Mouse (Mus musculus): ENCODE measurements at regions not wholly inside any gene's neighbourhood (a gene's known extent, or its start where the extent isn't known, plus 50 kb on each side); places are given as distances from the start of the nearest gene placed in this dataset.

DNA sequence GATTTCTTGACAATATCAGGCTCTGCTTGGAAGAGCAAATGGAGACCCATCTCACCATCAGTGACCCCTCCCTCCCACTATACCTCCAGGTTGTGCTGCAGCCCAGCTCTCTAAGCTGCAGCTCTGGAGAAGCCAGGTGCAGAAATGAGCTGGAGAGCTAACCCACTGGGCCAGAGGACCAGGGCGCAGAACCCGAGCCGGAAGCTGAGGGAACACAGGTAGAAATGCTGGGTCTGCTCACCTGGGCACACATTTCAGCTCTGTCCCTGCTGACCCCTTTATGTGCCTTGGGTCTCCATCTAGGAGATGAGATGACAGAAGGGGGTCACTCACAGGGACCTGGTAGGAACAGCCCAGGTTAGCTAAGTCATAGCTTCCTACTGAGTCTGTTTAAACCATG lies 92.0 kb downstream of the Cops8 start:
- Histone ChIP-seq H3K9me3 (no peaks in the 10 kb centered on the region), H3K4me3 (no peak overlapping the region), H3K36me3 (no peaks in the 10 kb centered on the region), H3K9ac (no peak overlapping the region), H3K4me2 (no peak overlapping the region), H3K27ac (no peak overlapping the region), H3K27me3 (no peaks in the 10 kb centered on the region), H3K4me1 (peaks cover 9% of the 10 kb centered on the region)
- ATAC-seq (ENCODE audit: insufficient number of reproducible peaks, low FRiP score, low TSS enrichment, low read depth) = no peak
- WGBS = 91% methylated on average over 3 of the region's 3 CpGs

DNA sequence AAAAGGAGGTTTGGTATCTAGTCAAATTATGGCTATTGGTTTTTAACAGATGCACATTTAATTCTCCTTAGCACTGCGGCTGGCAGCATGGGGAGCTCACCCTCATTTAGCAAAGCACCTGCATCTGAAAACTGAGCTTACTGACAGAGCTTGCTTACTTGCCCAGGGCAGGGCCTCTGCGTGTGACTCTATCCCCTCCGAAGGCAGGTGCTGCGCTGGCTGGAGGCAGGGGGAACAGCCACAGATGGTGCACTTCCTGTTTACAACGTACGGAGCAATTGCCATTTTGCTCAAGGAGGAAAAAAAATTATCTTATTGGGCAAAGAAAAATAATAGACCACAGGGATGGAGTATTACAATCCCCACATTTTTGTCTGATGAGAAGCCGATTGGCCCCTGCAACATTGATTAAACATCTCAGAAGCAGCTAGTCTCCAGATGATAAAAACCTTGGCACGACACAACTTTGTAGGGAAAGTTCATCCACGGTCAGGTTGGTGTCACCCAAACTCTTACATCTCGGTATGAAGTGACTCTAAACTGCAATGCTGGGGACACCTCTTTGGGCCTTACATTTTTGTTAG lies 92.5 kb downstream of the Cops8 start:
- no peak for ATAC-seq (ENCODE audit: insufficient number of reproducible peaks, low FRiP score, low TSS enrichment, low read depth)
- Histone ChIP-seq H3K4me3 (no peak overlapping the region), H3K36me3 (no peaks in the 10 kb centered on the region), H3K27ac (no peak overlapping the region), H3K9me3 (no peaks in the 10 kb centered on the region), H3K9ac (no peak overlapping the region), H3K4me1 (peaks cover 9% of the 10 kb centered on the region), H3K27me3 (no peaks in the 10 kb centered on the region), H3K4me2 (no peak overlapping the region)
- WGBS = 32% methylated on average over 10 of the region's 10 CpGs

DNA sequence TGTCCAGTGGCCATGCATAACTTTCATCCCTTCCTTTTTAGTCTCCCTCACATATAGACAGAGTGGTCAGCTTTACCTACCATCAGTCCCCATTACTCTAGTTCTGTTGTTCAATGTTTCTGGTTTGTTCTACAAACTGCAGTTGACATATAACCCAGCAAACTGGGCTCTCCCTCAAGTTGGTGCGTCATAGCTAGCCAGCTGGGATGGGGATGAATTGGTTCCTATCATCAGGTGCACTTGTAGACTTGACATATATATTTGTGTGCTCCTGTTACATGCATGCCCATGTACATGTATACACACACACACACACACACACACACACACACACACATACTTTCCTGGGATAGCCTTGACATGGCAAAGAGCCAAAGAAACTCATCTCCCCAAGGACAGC lies 93.2 kb downstream of the Cops8 start:
- no peak for ATAC-seq (ENCODE audit: insufficient number of reproducible peaks, low FRiP score, low TSS enrichment, low read depth)
- Histone ChIP-seq H3K9ac (no peak overlapping the region), H3K27me3 (no peaks in the 10 kb centered on the region), H3K9me3 (no peaks in the 10 kb centered on the region), H3K27ac (no peak overlapping the region), H3K4me2 (no peak overlapping the region), H3K4me1 (peaks cover 9% of the 10 kb centered on the region), H3K36me3 (no peaks in the 10 kb centered on the region), H3K4me3 (no peak overlapping the region)
- 84% methylated on average over 1 of the region's 1 CpGs for WGBS

DNA sequence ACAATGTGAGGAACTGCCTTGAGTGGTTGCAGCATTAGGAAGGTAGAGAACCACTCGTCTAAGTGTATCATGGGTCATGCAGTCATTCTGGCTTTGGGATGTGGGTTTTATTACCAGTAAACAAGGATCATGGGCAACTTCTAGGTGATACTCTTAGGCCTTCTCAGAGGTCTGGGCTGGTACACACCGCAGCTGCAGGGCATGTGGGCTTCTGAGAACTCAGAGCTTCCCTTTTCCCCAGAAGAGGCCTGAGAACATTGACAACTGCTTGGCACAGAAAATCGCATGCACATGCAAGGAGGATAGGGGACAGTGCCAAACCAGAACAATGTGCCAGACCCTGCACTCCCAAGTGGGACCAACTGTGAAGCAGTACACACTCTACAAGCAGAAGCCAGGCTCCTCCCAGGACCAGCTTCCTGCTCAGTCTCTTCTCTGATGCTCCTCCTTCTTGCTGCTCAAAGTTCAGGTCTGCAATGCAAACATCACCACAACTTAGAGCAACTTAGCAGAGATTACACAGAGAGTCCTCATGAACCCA lies 94.3 kb downstream of the Cops8 start:
- H3K36me3 ChIP-seq = no peaks in the 10 kb centered on the region
- H3K4me1 ChIP-seq = 0 out of 2 replicates have a peak, but pooled peaks cover 3% of the 10 kb centered on the region
- no peaks in the 10 kb centered on the region for H3K9me3 ChIP-seq
- H3K9ac ChIP-seq = no peak overlapping the region
- H3K4me3 ChIP-seq = no peak overlapping the region
- H3K27me3 ChIP-seq = no peaks in the 10 kb centered on the region
- no peak overlapping the region for H3K4me2 ChIP-seq
- 84% methylated on average over 3 of the region's 3 CpGs for WGBS
- no peak overlapping the region for H3K27ac ChIP-seq
- no peak for ATAC-seq (ENCODE audit: insufficient number of reproducible peaks, low FRiP score, low TSS enrichment, low read depth)

DNA sequence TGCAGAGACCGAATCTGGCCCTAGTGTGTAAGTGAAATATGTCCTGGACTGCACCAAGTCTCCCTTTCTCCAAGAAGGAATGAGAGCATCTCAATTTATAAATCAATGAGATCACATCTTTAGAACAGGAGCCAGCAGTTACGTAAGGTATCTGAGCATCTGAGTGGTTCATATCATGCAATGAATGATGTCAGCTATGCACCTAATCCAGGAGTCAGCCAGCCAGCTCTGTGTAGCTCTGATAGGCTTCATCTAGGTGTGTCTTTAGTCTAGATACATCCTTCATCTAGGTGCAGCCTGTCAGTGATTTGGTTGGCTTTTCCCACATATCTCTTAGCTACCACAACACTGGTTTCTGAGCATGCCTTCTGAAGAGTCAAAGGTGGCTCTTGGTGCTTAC lies 95.8 kb downstream of the Cops8 start:
- Histone ChIP-seq H3K4me1 (0 out of 2 replicates have a peak, but pooled peaks cover 3% of the 10 kb centered on the region), H3K4me2 (no peak overlapping the region), H3K27ac (no peak overlapping the region), H3K4me3 (no peak overlapping the region), H3K27me3 (no peaks in the 10 kb centered on the region), H3K36me3 (no peaks in the 10 kb centered on the region), H3K9me3 (no peaks in the 10 kb centered on the region), H3K9ac (no peak overlapping the region)
- WGBS = 80% methylated on average over 2 of the region's 2 CpGs
- ATAC-seq (ENCODE audit: insufficient number of reproducible peaks, low FRiP score, low TSS enrichment, low read depth) = no peak

DNA sequence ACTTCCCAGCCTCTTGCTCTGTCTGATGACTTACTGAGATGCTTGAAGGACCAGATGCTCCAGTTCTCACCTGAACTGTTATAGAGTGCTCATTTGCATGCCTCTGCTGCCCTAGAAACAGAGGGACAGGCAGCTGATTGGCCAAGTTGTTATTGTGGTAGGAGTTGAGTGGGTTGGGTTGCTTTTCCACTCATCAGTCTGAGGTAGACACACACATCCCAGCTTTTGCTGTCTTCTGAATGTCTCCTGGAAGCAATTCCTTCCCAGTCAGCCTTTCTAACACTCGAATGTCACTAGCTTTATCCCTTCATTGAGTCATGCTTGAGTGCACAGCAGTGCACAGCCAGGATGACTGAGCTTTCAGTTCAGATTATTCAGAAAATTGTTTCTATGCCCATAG lies 99.0 kb downstream of the Cops8 start:
- Histone ChIP-seq H3K4me2 (no peak overlapping the region), H3K4me1 (no peaks in the 10 kb centered on the region), H3K9me3 (no peaks in the 10 kb centered on the region), H3K9ac (no peak overlapping the region), H3K4me3 (no peak overlapping the region), H3K36me3 (no peaks in the 10 kb centered on the region), H3K27me3 (no peaks in the 10 kb centered on the region), H3K27ac (no peak overlapping the region)
- 68% methylated on average over 1 of the region's 1 CpGs for WGBS
- ATAC-seq (ENCODE audit: insufficient number of reproducible peaks, low FRiP score, low TSS enrichment, low read depth) = no peak

DNA sequence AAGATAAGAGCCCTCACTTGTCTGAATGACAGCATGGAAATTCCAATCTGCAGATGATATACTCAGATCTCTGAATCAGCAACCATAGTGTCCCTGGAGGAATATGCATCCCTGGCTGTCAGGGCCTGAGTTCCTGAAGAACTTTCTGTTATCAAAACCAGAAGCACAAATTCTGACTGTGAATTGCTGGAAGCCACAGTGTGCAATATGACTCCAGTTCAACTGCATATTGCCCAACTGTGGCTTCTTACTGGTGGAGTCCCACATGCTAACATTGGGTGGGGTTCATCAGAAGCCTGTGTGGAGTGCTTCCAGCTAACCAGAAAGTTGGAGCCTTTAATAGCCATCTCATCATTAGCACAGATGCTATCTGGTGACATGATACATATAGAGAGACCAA lies 103.6 kb downstream of the Cops8 start:
- H3K27me3 ChIP-seq = no peaks in the 10 kb centered on the region
- H3K4me3 ChIP-seq = no peak overlapping the region
- no peak overlapping the region for H3K27ac ChIP-seq
- no peaks in the 10 kb centered on the region for H3K36me3 ChIP-seq
- no peak overlapping the region for H3K4me2 ChIP-seq
- H3K4me1 ChIP-seq = no peaks in the 10 kb centered on the region
- no peak overlapping the region for H3K9ac ChIP-seq
- no peaks in the 10 kb centered on the region for H3K9me3 ChIP-seq
- ATAC-seq (ENCODE audit: insufficient number of reproducible peaks, low FRiP score, low TSS enrichment, low read depth) = no peak

DNA sequence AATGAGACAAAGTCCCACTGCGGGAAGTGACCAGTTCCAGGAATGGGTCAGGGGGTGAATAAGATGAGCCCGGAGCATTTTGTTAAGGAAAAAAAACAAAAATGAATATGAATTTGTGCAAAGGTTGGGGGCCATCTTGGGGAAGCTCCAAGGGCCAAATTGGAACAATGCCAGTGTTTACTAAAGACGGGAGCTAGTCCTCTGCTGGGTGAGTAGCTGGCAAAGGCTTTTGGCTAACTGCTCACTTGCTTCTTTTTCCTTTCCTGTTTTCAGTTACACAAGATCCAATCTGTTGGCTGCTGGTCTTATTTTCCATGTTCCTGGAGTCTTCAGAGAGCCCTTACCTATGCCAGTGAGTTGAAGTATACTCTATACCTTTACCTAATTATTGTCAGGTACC lies 107.0 kb downstream of the Cops8 start:
- Histone ChIP-seq H3K9me3 (no peaks in the 10 kb centered on the region), H3K4me3 (no peak overlapping the region)
- no peak for ATAC-seq (ENCODE audit: insufficient number of reproducible peaks, low FRiP score, low TSS enrichment, low read depth)

DNA sequence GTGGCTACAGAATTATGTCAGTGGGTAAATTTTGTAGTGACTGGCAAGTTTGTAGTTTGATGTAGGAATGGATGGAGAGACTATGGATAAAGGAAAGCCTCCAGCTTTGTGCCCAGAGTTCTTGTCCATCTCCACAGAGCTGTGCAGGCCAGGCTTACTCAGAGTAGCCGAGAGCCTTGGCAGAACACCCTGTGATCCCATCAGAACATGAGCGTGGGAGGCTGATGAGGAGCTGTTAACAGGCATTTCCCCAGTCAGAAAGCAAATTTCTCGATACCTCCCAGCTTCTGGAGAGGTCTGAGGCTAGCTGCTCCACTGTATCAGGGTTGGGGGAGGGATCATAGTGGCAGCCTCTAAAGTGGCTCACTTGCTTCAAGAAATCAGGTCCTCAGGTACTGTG lies 107.8 kb downstream of the Cops8 start:
- Histone ChIP-seq H3K4me1 (no peaks in the 10 kb centered on the region), H3K4me3 (no peak overlapping the region), H3K27ac (no peak overlapping the region), H3K4me2 (no peak overlapping the region), H3K36me3 (no peaks in the 10 kb centered on the region), H3K9me3 (no peaks in the 10 kb centered on the region), H3K27me3 (no peaks in the 10 kb centered on the region), H3K9ac (no peak overlapping the region)
- no peak for ATAC-seq (ENCODE audit: insufficient number of reproducible peaks, low FRiP score, low TSS enrichment, low read depth)
- 87% methylated on average over 3 of the region's 3 CpGs for WGBS

More for the DNA sequence above, 107.0 kb downstream of the Cops8 start:
- Histone ChIP-seq H3K27me3 (no peaks in the 10 kb centered on the region), H3K4me2 (no peak overlapping the region), H3K4me1 (no peaks in the 10 kb centered on the region), H3K9ac (no peak overlapping the region), H3K27ac (no peak overlapping the region), H3K36me3 (no peaks in the 10 kb centered on the region)
- WGBS = 72% methylated on average over 3 of the region's 3 CpGs

DNA sequence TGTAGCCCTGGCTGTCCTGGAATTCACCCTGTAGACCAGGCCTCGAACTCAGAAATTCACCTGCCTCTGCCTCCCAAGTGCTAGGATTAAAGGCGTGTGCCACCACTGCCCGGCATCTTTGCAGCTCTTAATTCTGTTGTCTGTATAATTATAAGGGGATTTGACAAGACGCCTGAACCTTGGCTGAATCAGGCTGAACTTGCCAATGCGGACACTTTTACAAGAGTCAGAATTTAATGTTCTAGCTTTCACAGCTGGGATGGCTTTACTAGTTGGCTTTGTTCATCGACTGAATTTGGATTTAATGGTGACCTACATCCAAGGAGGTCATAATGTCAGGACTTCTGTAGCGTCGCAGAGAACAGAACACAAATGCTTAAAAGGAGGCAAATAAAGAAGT lies 108.3 kb downstream of the Cops8 start:
- no peaks in the 10 kb centered on the region for H3K36me3 ChIP-seq
- H3K9me3 ChIP-seq = no peaks in the 10 kb centered on the region
- no peak overlapping the region for H3K4me3 ChIP-seq
- H3K4me2 ChIP-seq = no peak overlapping the region
- H3K27ac ChIP-seq = no peak overlapping the region
- no peak for ATAC-seq (ENCODE audit: insufficient number of reproducible peaks, low FRiP score, low TSS enrichment, low read depth)
- WGBS = 67% methylated on average over 8 of the region's 8 CpGs
- H3K4me1 ChIP-seq = no peaks in the 10 kb centered on the region
- no peak overlapping the region for H3K9ac ChIP-seq
- H3K27me3 ChIP-seq = no peaks in the 10 kb centered on the region
